Mouse (Mus musculus): ENCODE measurements around the gene Polr3h. TPM values are rescaled to one million over a fixed set of nuclear protein-coding genes. Genes with fewer than 3 reads are reported as not detected.

The Polr3h gene
- polyA plus RNA-seq, 1 experiment = 8.6 TPM

DNA sequence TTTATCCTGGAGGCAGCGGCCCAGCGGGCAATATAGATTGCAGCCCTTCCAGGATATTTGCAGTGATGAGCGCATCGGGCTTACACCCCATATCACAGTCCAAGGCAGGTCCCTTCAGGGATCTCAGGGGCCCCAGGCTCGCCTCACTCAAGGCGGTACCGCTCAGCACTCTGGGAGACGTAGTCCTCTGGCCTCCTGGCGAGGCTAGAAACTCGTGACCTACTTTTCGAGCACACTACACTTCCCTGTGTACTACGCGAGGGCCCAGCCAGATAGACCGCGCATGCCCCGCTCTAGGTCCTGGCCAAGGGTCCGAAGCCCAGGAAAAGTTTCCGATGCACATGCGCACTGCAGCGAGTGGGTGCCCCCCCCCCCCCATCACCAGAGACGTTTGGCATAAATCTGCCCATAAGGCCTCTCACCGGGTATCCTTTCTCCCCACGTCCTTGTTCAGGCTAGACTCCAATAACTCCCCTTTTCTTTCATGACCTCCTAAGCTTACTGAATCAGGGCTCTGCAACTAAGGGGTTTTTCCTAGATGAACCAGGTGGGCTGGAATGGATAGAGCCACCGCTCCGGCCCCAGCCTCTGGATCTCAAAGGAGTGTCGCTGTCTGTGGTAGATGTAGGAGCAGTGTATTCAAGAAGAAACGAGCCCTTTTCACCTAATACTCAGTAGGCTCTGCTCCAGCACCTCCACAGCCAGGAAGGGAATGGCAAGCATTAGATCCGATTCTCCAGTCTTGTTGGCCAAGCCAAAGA lies 69.8 kb downstream of the Polr3h start:
- WGBS = 1% methylated on average over 28 of the region's 28 CpGs
- H3K4me3 ChIP-seq (ENCODE audit: extremely low read depth, insufficient read depth, insufficient read length) = peak overlapping the region; percentile 76
- H3K36me3 ChIP-seq (ENCODE audit: control insufficient read depth, insufficient read depth, low read length) = peaks cover 7% of the 10 kb centered on the region
- DNase-seq (ENCODE audit: low read depth in 1 of 2, low spot score in 2 of 2) = peak; percentile 72 to 80
- peak overlapping the region; percentile 100 for H3K27ac ChIP-seq (ENCODE audit: insufficient read depth, low read length)
- peaks cover 2% of the 10 kb centered on the region; the same call in 1 of the 2 replicates for H3K4me1 ChIP-seq (ENCODE audit: control insufficient read depth, insufficient read depth, insufficient read length)
- no peak for TF ChIP-seq CTCF (IDR thresholded peaks at IDR 0.05; ENCODE audit: extremely low read depth, insufficient read depth, insufficient read length, insufficient replicate concordance)
- H3K27me3 ChIP-seq (ENCODE audit: control insufficient read depth, insufficient read depth, low read length) = no peaks in the 10 kb centered on the region

DNA sequence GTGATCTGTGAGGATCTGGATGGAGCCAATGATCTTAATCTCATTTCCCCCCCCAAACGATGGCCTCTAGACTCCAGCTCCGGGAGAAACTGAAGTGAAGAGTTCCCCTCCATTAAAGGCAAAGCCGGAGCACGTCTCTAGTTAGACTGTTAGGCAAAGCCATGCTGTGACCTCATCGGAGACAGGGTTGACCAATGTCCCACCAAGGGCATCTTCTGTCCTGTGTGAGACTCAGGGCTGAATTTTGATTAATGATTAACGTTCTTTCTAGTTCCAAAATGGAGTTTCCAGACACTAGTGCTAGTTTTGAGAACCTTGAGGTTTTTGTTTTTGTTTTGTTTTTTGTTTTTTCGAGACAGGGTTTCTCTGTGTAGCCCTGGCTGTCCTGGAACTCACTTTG lies 73.0 kb downstream of the Polr3h start:
- WGBS = 86% methylated on average over 7 of the region's 7 CpGs
- H3K4me3 ChIP-seq (ENCODE audit: extremely low read depth, insufficient read depth, insufficient read length) = no peak overlapping the region
- H3K27me3 ChIP-seq (ENCODE audit: control insufficient read depth, insufficient read depth, low read length) = no peaks in the 10 kb centered on the region
- TF ChIP-seq CTCF (IDR thresholded peaks at IDR 0.05; ENCODE audit: extremely low read depth, insufficient read depth, insufficient read length, insufficient replicate concordance) (no peak), POLR2A (IDR thresholded peaks at IDR 0.05; ENCODE audit: low read depth, low read length) (no peak)
- H3K27ac ChIP-seq (ENCODE audit: insufficient read depth, low read length) = no peak overlapping the region
- peaks cover 26% of the 10 kb centered on the region for H3K36me3 ChIP-seq (ENCODE audit: control insufficient read depth, insufficient read depth, low read length)
- no peak for DNase-seq (ENCODE audit: low read depth in 1 of 2, low spot score in 2 of 2)
- peaks cover 2% of the 10 kb centered on the region; the same call in 1 of the 2 replicates for H3K4me1 ChIP-seq (ENCODE audit: control insufficient read depth, insufficient read depth, insufficient read length)

DNA sequence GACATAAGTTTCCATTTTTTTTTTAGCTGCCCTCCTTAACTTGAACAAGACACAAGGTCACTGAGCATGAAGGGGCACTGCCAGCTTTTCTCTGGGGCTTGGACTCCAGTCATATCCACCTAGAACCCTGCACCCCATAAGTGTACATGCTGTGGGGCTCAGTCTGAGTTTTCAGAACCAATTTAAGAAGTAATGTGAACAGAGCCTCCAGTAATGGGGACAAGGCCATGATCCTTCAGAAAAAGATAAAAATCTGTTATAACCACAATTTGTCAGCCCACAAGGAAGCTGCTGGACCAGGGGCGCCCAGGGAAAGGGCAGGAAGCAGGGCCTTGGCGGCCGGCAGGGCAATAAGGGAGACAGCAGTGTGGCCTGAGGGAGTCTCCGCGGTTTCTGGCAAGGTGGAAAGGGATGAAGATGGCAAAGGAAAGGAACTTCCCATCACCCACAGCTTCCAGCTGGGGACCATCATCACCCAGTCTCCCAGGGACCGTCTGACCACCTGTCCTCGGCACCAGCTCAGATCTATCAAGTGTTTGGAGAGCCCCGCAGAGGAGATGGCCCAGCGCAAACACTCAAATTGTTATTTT lies 73.5 kb downstream of the Polr3h start:
- no peak for DNase-seq (ENCODE audit: low read depth in 1 of 2, low spot score in 2 of 2)
- no peak overlapping the region for H3K27ac ChIP-seq (ENCODE audit: insufficient read depth, low read length)
- peaks cover 2% of the 10 kb centered on the region; the same call in 1 of the 2 replicates for H3K4me1 ChIP-seq (ENCODE audit: control insufficient read depth, insufficient read depth, insufficient read length)
- H3K4me3 ChIP-seq (ENCODE audit: extremely low read depth, insufficient read depth, insufficient read length) = no peak overlapping the region
- 88% methylated on average over 9 of the region's 9 CpGs for WGBS
- H3K36me3 ChIP-seq (ENCODE audit: control insufficient read depth, insufficient read depth, low read length) = peaks cover 31% of the 10 kb centered on the region
- H3K27me3 ChIP-seq (ENCODE audit: control insufficient read depth, insufficient read depth, low read length) = no peaks in the 10 kb centered on the region
- TF ChIP-seq POLR2A (IDR thresholded peaks at IDR 0.05; ENCODE audit: low read depth, low read length) (no peak), CTCF (IDR thresholded peaks at IDR 0.05; ENCODE audit: extremely low read depth, insufficient read depth, insufficient read length, insufficient replicate concordance) (no peak)

DNA sequence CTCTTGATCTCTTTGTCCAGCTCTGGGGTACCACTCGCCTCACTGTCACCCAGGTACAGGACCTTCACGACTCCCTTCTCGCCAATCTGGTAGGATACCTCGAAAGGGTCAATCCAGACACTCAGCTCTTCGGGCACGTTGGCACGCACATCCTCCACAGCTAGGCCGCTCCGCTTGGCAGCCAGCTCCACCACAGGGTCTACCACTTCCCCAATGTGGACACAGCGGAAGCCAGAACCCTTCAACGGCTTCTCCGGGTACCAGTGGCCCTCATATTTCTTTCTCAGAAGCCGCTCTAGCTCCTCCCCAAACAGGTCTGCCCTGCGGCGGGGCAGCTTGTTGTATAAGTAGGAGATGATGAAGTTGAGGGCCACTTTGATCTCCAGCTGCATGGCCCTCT lies 74.7 kb downstream of the Polr3h start:
- Histone ChIP-seq H3K36me3 (ENCODE audit: control insufficient read depth, insufficient read depth, low read length) (peaks cover 31% of the 10 kb centered on the region), H3K4me3 (ENCODE audit: extremely low read depth, insufficient read depth, insufficient read length) (no peak overlapping the region), H3K27me3 (ENCODE audit: control insufficient read depth, insufficient read depth, low read length) (no peaks in the 10 kb centered on the region), H3K4me1 (ENCODE audit: control insufficient read depth, insufficient read depth, insufficient read length) (peaks cover 2% of the 10 kb centered on the region; the same call in 1 of the 2 replicates), H3K27ac (ENCODE audit: insufficient read depth, low read length) (no peak overlapping the region)
- 64% methylated on average over 15 of the region's 15 CpGs for WGBS
- no peak for DNase-seq (ENCODE audit: low read depth in 1 of 2, low spot score in 2 of 2)
- TF ChIP-seq CTCF (IDR thresholded peaks at IDR 0.05; ENCODE audit: extremely low read depth, insufficient read depth, insufficient read length, insufficient replicate concordance) = no peak
- TF ChIP-seq POLR2A (IDR thresholded peaks at IDR 0.05; ENCODE audit: low read depth, low read length) = no peak

DNA sequence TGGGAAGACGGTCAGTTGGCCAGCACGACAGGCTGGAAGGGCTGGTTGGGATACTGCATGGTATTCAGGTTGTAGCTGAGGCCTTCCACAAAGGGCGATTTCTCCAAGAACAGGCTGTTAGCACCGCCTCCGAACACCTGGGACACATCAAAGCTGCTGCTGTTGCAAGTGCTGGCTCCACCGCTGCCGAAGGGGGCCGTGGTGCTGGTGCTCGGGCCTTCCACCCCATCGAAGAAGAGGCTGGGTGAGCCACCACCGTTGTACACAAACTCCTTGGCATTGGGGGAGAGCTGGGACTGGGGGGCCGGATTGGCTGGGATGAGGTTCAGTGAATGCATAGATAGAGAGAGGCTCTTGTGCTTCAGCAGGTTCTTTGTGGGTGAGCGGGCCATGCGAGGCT lies 75.3 kb downstream of the Polr3h start:
- 73% methylated on average over 14 of the region's 14 CpGs for WGBS
- Histone ChIP-seq H3K4me1 (ENCODE audit: control insufficient read depth, insufficient read depth, insufficient read length) (no peaks in the 10 kb centered on the region; the same call in 1 of the 2 replicates), H3K4me3 (ENCODE audit: extremely low read depth, insufficient read depth, insufficient read length) (no peak overlapping the region), H3K36me3 (ENCODE audit: control insufficient read depth, insufficient read depth, low read length) (peaks cover 31% of the 10 kb centered on the region), H3K27me3 (ENCODE audit: control insufficient read depth, insufficient read depth, low read length) (no peaks in the 10 kb centered on the region), H3K27ac (ENCODE audit: insufficient read depth, low read length) (no peak overlapping the region)
- TF ChIP-seq CTCF (IDR thresholded peaks at IDR 0.05; ENCODE audit: extremely low read depth, insufficient read depth, insufficient read length, insufficient replicate concordance) (no peak), POLR2A (IDR thresholded peaks at IDR 0.05; ENCODE audit: low read depth, low read length) (no peak)
- no peak for DNase-seq (ENCODE audit: low read depth in 1 of 2, low spot score in 2 of 2)

DNA sequence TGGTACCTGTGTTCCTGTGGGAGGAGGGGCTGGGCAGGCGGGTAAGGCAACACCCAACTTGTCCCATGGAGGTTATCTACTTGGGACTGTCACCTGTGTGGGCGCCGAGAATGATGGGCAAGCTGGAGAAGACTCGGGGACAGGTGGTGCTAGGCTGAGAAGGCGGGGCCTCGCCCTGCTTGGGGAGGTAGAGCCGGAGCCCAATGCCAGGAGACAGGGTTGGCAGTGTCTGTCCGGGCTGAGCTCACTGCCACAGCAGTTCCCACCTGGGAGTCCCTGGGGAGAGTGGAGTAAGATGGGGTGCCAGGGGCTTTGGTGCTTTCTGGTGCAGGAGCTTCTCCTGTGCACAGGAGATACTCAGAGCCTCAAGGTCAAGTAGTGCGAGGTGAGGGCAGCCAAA lies 76.9 kb downstream of the Polr3h start:
- Histone ChIP-seq H3K27me3 (ENCODE audit: control insufficient read depth, insufficient read depth, low read length) (no peaks in the 10 kb centered on the region), H3K36me3 (ENCODE audit: control insufficient read depth, insufficient read depth, low read length) (peaks cover 31% of the 10 kb centered on the region), H3K4me1 (ENCODE audit: control insufficient read depth, insufficient read depth, insufficient read length) (no peaks in the 10 kb centered on the region), H3K4me3 (ENCODE audit: extremely low read depth, insufficient read depth, insufficient read length) (no peak overlapping the region), H3K27ac (ENCODE audit: insufficient read depth, low read length) (no peak overlapping the region)
- no peak for TF ChIP-seq CTCF (IDR thresholded peaks at IDR 0.05; ENCODE audit: extremely low read depth, insufficient read depth, insufficient read length, insufficient replicate concordance)
- no peak for TF ChIP-seq POLR2A (IDR thresholded peaks at IDR 0.05; ENCODE audit: low read depth, low read length)
- WGBS = 83% methylated on average over 9 of the region's 9 CpGs
- no peak for DNase-seq (ENCODE audit: low read depth in 1 of 2, low spot score in 2 of 2)

DNA sequence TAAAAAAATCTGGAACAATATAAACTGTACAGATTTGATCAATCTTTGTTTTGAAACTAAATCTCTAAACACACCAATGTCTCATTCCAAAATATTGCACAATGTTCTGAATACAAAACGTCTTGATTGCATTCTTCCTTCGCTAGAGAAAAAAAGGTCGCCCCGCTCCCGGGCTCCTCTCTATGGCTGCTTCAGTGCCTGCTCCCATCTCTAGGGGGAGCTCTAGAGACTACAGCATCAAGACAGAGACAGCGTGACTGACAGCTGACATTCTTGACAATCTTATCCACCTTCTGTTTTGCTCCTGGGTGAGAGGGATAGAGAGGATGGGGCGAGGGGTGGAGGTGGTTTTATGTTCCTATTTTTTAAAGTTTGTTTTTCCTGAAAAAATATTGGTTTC lies 77.7 kb downstream of the Polr3h start:
- H3K4me3 ChIP-seq (ENCODE audit: extremely low read depth, insufficient read depth, insufficient read length) = no peak overlapping the region
- TF ChIP-seq POLR2A (IDR thresholded peaks at IDR 0.05; ENCODE audit: low read depth, low read length) (no peak), CTCF (IDR thresholded peaks at IDR 0.05; ENCODE audit: extremely low read depth, insufficient read depth, insufficient read length, insufficient replicate concordance) (peak; percentile 71; the same call in 1 of the 2 replicates)
- H3K4me1 ChIP-seq (ENCODE audit: control insufficient read depth, insufficient read depth, insufficient read length) = no peaks in the 10 kb centered on the region
- H3K36me3 ChIP-seq (ENCODE audit: control insufficient read depth, insufficient read depth, low read length) = peaks cover 31% of the 10 kb centered on the region
- 33% methylated on average over 7 of the region's 7 CpGs for WGBS
- no peak overlapping the region for H3K27ac ChIP-seq (ENCODE audit: insufficient read depth, low read length)
- peak; percentile 46 to 66 for DNase-seq (ENCODE audit: low read depth in 1 of 2, low spot score in 2 of 2)
- H3K27me3 ChIP-seq (ENCODE audit: control insufficient read depth, insufficient read depth, low read length) = no peaks in the 10 kb centered on the region

Measured in spleen, adult 2 months (tissue).